Mouse (Mus musculus): ENCODE results near the gene Cyfip2.

DNA sequence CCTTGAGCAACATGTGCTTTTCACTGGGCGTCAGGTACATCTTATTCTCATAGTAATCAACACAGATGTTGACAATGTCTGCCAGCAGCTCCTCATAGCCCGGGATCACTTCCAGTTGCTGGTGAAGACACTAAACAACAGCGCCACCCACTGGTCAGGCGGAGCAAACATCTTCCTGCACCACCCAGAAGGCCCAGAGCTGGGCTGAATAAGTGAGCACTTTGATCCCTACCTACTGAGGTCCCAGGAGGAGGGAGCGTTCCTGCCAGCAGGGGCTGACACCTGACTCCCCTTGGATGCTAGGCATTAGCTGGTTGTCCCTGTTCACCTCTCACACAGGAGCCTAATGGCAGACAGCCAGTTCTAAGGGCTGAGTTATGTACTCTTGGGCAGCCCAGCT is 35.9 kb downstream of the Cyfip2 start:
- no peak for TF ChIP-seq GATA1 (IDR thresholded peaks at IDR 0.05; ENCODE audit: borderline replicate concordance, low read length)
- TF ChIP-seq FLI1 (IDR thresholded peaks at IDR 0.05; ENCODE audit: low read length) = no peak
